In the genomic region with DNA sequence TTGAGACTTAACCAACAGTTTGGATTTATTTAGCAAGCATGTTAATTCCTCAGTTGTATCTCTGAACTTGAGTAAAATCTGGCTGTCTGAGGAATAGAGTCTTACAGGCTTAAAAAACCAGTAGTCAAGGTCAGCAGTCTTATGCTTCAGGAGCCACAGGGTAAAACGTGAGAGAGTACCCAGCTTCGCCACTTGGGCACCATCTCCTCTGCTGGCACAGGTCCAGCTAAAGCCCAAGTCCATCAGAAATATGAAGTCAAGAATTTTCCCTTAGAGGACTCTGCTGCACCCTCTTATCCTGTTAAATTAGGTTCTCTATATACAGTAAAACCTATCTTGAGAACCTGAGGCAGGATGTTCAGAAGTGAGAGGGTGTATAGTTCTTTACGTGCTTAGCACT, we compare ENCODE assay signal across 32 mouse cellular contexts. TPM values are rescaled to one million over a fixed set of nuclear protein-coding genes. Genes with fewer than 3 reads are reported as not detected.
DNase-seq lines count a peak whose midpoint lies in the region; ATAC-seq lines count a peak whose summit lies in the region.
"Had no signal": no experiment of that assay in that cellular context is flagged by ENCODE, and none has a peak within 500 bp of the region (broad histone marks: within the 10 kb centered on the region; RNA-seq: fewer than 3 reads in every experiment).

No protein-coding gene starts in this region.

- no peak overlapping the region for H3K4me2 ChIP-seq in kidney, embryonic 16.5 days (replicated peaks; ENCODE audit: low read depth, low read length)
- H3K4me2 ChIP-seq: embryonic facial prominence, embryonic 15.5 days; forebrain, embryonic 12.5 days; liver, embryonic 13.5 days; midbrain, embryonic 15.5 days; stomach, embryonic 15.5 days had no signal

- H3K27ac ChIP-seq in kidney, embryonic 16.5 days (ENCODE audit: low read length), result no peak overlapping the region
- H3K27ac ChIP-seq: embryonic facial prominence, embryonic 10.5 days; embryonic facial prominence, embryonic 15.5 days; forebrain, embryonic 12.5 days; liver, embryonic 13.5 days; midbrain, embryonic 15.5 days; stomach, embryonic 15.5 days had no signal

- no peaks in the 10 kb centered on the region for H3K27me3 ChIP-seq in kidney, embryonic 16.5 days (ENCODE audit: insufficient read depth, low read length)
- H3K27me3 ChIP-seq: embryonic facial prominence, embryonic 15.5 days; forebrain, embryonic 12.5 days; liver, embryonic 13.5 days; midbrain, embryonic 15.5 days; stomach, embryonic 15.5 days had no signal

- no peaks in the 10 kb centered on the region for H3K4me1 ChIP-seq in kidney, embryonic 16.5 days (ENCODE audit: insufficient read depth, low read length)
- H3K4me1 ChIP-seq: embryonic facial prominence, embryonic 10.5 days; embryonic facial prominence, embryonic 15.5 days; forebrain, embryonic 12.5 days; midbrain, embryonic 15.5 days; stomach, embryonic 15.5 days had no signal

- no peak overlapping the region for H3K9ac ChIP-seq in kidney, embryonic 16.5 days (replicated peaks; ENCODE audit: low read length)
- H3K9ac ChIP-seq: embryonic facial prominence, embryonic 15.5 days; forebrain, embryonic 12.5 days; forebrain, postnatal 0 days; liver, embryonic 13.5 days; midbrain, embryonic 15.5 days; stomach, embryonic 15.5 days had no signal

- H3K9me3 ChIP-seq in kidney, embryonic 16.5 days (ENCODE audit: low read length), result no peaks in the 10 kb centered on the region
- H3K9me3 ChIP-seq: embryonic facial prominence, embryonic 10.5 days; embryonic facial prominence, embryonic 15.5 days; forebrain, embryonic 12.5 days; liver, embryonic 13.5 days; midbrain, embryonic 15.5 days; stomach, embryonic 15.5 days had no signal

- DNase-seq in cerebellum, postnatal 14 days, result peak; percentile 19 to 55
- no peak for DNase-seq in cerebellum, postnatal 4 days (ENCODE audit: low spot score in 2 of 2)
- DNase-seq in kidney, postnatal 10 days, result peak; percentile 31
- DNase-seq in left cerebral cortex, postnatal 4 days, result peak; percentile 10
- no peak for DNase-seq in left cerebral cortex, adult 11 months (ENCODE audit: low spot score)
- DNase-seq in NIH3T3 (ENCODE audit: low read depth), result peak; percentile 25
- DNase-seq: adrenal gland, adult 8-10 months; cerebellum, adult 9-11 months; forebrain, postnatal 0 days; liver, embryonic 13.5 days; lung, adult 18-20 months; lung, postnatal 14 days; right cerebral cortex, postnatal 25 days had no signal

- 88% methylated on average over 3 of the region's 3 CpGs for WGBS in kidney, embryonic 16.5 days

- H3K4me3 ChIP-seq in kidney, embryonic 16.5 days (ENCODE audit: low read length), result no peak overlapping the region
- H3K4me3 ChIP-seq: embryonic facial prominence, embryonic 10.5 days; embryonic facial prominence, embryonic 15.5 days; forebrain, embryonic 12.5 days; liver, embryonic 13.5 days; midbrain, embryonic 15.5 days; stomach, embryonic 15.5 days had no signal

- peaks cover 32% of the 10 kb centered on the region for H3K36me3 ChIP-seq in kidney, embryonic 16.5 days (ENCODE audit: insufficient read depth, low read length)

- intact Hi-C loops in left cerebral cortex, postnatal 4 days (cut with DNase I), result no loop called here

- ATAC-seq in kidney, embryonic 16.5 days (ENCODE audit: low FRiP score, low TSS enrichment), result no peak
- ATAC-seq: activated CD4-positive, CD25-positive, alpha-beta regulatory T cell, adult 4 months; CD4-positive, CD25-positive, alpha-beta regulatory T cell, adult 4 months; forebrain, postnatal 0 days; intestine, embryonic 16.5 days; midbrain, embryonic 15.5 days had no signal

RNA-seq across cellular contexts. Expression of a gene that starts 13.5 kb away (rescaled TPM):
- polyA plus RNA-seq in kidney, embryonic 16.5 days (2015; fragmentation: Nextera tagmentation; extraction: Ambion mirVana), result not detected in 2 replicates
- total RNA-seq in left cerebral cortex, postnatal 4 days (2021), result not detected
- total RNA-seq: adrenal gland, postnatal 4 days; gastrocnemius, adult 8-10 months; gastrocnemius, postnatal 4 days; heart, postnatal 25 days; layer of hippocampus, postnatal 10 days; left cerebral cortex, postnatal 36 days; neutrophil, adult 5-6 weeks had no signal
- polyA plus RNA-seq: activated CD4-positive, CD25-positive, alpha-beta regulatory T cell, adult 4 months; CD4-positive, CD25-positive, alpha-beta regulatory T cell, adult 4 months; embryonic facial prominence, embryonic 10.5 days; forebrain, embryonic 12.5 days; forebrain, postnatal 0 days; heart, embryonic 14.5 days; hindbrain, embryonic 11.5 days; intestine, embryonic 16.5 days; liver, embryonic 13.5 days; midbrain, embryonic 15.5 days; neural tube, embryonic 11.5 days; stomach, embryonic 15.5 days had no signal

RNA-seq across cellular contexts. Expression of a gene that starts 32.7 kb away (rescaled TPM):
- 30.0 and 30.7 TPM in 2 replicates for polyA plus RNA-seq in kidney, embryonic 16.5 days (2015; fragmentation: Nextera tagmentation; extraction: Ambion mirVana)
- total RNA-seq in left cerebral cortex, postnatal 4 days (2021), result 10 to 100 TPM; 18.0 to 19.0 TPM

RNA-seq across cellular contexts. Expression of a gene that starts 43.9 kb away (rescaled TPM):
- 38.3 and 44.6 TPM in 2 replicates for polyA plus RNA-seq in kidney, embryonic 16.5 days (2015; fragmentation: Nextera tagmentation; extraction: Ambion mirVana)
- total RNA-seq in left cerebral cortex, postnatal 4 days (2021), result 10 to 100 TPM; 52.4 to 58.4 TPM

RNA-seq across cellular contexts. Expression of a gene that starts 54.8 kb away (rescaled TPM):
- polyA plus RNA-seq in kidney, embryonic 16.5 days (2015; fragmentation: Nextera tagmentation; extraction: Ambion mirVana), result 23.2 and 23.5 TPM in 2 replicates
- 10 to 100 TPM; 73.2 to 77.9 TPM for total RNA-seq in left cerebral cortex, postnatal 4 days (2021)

Comparison
In these comparisons a context has a peak if more than half of its experiments do, and no peak if none do; other contexts are left out.
1. DNase-seq: peak in cerebellum, postnatal 14 days (2 of 2), kidney, postnatal 10 days (single experiment), left cerebral cortex, postnatal 4 days (single experiment) and NIH3T3 (single experiment); none in cerebellum, postnatal 4 days (0 of 2) and left cerebral cortex, adult 11 months (single experiment).